Mouse (Mus musculus): ENCODE measurements around the gene Gcnt2.
A peak's percentile ranks its signal among the peaks of the same experiment; 100 is the strongest.
"Not testable (repeated sequence)": the region's sequence is repeated elsewhere in the genome, so short reads cannot be mapped to it uniquely, and the experiment has no call there.

The Gcnt2 gene

GRCm38 (mm10) chr13:40946513-40946912 is 87.0 kb downstream of the Gcnt2 start:
- no peak for DNase-seq

- DNase-seq: no peak
Observed at GRCm38 (mm10) chr13:40947538-40948205, 88.1 kb downstream of the Gcnt2 start.

GRCm38 (mm10) chr13:40951386-40951976 is 91.9 kb downstream of the Gcnt2 start:
- DNase-seq: no peak

GRCm38 (mm10) chr13:40953231-40953630 is 93.7 kb downstream of the Gcnt2 start:
- no peak for DNase-seq

DNA sequence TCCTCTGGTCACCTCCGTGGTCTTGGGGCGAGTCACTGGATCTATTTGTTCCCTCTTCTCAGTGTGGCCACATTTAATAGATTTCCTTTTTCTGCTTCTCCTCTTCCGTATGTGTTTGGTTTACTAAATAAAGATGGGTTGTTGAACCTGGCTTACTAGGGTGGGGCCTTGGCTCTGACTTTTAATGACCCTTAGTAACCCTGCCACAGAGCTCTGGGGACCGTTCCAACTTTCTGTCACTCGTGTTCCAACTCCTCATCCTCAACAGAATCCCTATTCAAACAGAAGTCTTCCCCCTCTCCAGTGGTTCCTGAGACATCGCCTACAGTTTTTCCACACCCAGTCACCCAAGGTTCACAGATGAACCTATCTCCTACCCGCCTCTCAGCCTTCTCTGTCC is 96.2 kb downstream of the Gcnt2 start:
- DNase-seq: no peak

- no peak for DNase-seq
Observed at GRCm38 (mm10) chr13:40967609-40968008, 108.1 kb downstream of the Gcnt2 start.

- no peak for DNase-seq
Observed at GRCm38 (mm10) chr13:40968564-40968963, 109.0 kb downstream of the Gcnt2 start.

GRCm38 (mm10) chr13:40969761-40970390 is 110.3 kb downstream of the Gcnt2 start:
- no peak for DNase-seq

DNA sequence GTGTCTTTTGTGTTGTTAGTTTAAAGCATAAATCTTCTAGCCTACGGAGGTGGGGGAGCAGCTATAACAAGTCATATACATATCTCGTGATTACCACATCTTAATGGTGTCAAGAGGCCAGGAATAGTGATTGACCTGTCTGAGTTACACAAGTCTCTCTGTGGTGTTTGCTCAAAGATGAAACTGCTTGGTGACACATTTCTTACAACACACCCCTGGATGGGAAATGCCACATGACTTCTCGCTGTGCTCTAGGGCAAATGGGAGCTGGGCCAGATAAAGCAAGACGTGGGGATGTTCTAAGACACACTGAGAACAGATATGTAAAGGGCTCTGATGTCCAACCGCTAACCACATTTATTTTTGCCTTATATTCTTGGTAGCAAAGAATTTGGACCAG is 111.7 kb downstream of the Gcnt2 start:
- no peak for DNase-seq

- DNase-seq: peak; percentile 81
Observed at GRCm38 (mm10) chr13:40971831-40972230, 112.3 kb downstream of the Gcnt2 start.

- no peak for DNase-seq
Observed at GRCm38 (mm10) chr13:40972976-40973375, 113.4 kb downstream of the Gcnt2 start.

DNA sequence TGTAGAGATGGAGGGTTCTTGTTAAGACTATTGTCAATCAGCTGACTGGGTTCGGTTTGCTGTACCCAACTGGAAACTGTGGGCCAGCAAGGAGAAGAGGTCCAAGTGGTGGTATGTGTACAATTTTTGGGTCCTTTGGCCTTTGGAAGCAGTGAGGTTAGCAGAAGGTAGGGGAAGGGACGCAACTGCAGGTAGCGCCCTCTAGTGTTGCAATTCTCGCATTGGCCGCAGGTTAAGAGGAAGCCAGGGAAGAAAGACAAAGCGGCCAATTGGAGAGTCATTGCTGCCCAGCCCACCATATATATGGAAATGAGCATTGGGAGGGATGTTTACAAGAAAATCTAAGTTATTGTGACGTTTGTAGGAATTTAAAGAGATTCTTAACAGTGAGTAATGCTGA is 118.1 kb downstream of the Gcnt2 start:
- DNase-seq: peak; percentile 57

DNA sequence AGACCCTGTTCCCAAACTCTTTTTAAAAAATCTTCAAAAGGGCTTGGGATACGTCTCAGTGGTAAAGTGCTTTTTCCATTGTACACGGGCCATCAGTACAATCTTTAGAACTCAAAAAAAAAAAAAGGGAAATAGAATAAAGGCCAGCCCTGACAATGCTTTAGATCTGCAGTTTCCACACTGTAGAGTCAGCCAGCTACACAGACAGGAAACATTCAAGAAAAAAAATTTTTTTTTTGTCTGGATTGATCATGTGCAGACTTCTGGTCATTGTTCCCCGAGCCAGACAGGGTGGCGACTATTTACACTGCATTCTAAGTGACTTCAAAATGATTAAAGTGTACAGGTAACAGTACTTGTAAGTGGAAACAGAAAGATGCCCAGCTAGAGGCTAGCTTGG is 119.1 kb downstream of the Gcnt2 start:
- no peak for DNase-seq

- no peak for DNase-seq
Observed at GRCm38 (mm10) chr13:40979321-40979720, 119.8 kb downstream of the Gcnt2 start.

- no peak for DNase-seq
Observed at GRCm38 (mm10) chr13:40982759-40983158, 123.2 kb downstream of the Gcnt2 start.

DNA sequence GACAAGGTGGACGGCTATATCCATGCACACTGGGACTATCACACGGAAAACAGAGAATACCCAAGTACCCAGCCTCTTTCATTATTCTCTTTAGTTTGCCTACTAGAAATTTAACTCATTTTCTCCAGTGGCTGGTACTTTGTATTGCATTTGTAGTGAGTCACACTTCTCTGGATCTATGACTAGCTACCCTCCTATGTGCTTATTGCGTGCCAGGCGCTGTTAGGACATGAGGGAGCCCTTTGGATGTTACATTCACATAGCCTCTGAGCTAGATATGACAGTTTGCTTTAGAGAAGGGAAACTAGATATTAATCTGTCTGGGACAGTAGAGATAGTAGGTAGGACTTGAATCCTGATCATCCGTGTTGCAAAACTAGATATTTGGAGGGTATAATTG is 126.5 kb downstream of the Gcnt2 start:
- no peak for DNase-seq

GRCm38 (mm10) chr13:40987608-40988303 is 128.2 kb downstream of the Gcnt2 start:
- DNase-seq: not testable (repeated sequence)

GRCm38 (mm10) chr13:40988418-40988817 is 128.9 kb downstream of the Gcnt2 start:
- DNase-seq: no peak

- no peak for DNase-seq
Observed at GRCm38 (mm10) chr13:40994487-40995263, 135.1 kb downstream of the Gcnt2 start.

GRCm38 (mm10) chr13:40998537-40998936 is 139.0 kb downstream of the Gcnt2 start:
- DNase-seq: not testable (repeated sequence)

DNA sequence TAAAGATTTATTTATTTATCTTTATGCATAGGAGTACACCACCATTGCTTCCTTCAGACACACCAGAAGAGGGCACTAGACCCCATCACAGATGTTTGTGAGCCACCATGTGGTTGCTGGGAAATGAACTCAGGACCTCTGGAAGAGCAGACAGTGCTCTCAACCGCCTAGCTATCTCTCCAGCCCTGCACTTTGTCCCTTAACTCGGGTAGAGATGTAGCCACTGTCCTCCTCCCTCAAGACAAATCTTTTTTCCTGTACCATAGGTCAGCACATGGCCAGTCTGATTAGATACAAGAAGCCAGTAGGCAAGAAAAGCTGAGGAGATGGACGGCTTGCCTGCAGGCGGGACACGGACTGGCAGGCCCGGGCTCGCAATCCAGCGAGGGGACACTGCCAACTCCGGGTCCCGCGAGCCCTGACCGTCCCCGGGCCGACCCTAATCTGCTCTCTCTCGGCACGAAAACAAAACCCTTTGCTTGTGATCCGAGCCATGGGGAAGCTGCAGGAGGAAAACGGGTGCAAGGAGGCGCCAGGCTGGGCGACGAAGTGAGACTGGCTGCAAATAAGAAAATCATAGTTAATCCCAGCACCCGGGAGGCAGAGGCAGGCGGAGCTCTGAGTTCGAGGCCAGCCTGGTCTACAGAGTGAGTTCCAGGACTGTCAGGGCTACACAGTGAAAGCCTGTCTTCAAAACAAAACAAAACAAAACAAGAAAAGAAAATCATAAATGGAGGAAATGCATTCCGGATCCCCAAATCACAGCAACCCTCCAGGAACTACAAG is 140.8 kb downstream of the Gcnt2 start:
- DNase-seq: peak; percentile 8
